Mouse (Mus musculus) spleen, adult 2 months (tissue): Measurements from ENCODE around the gene Arsk.

Source experiments
- CTCF ChIP-seq: fragments of 200-500 bp; IDR thresholded peaks from 2 replicates; pipeline ENCODE4 v1.5.1; 2011; ENCODE audit warnings: mild to moderate bottlenecking, inconsistent platforms; ENCODE audit not compliant: insufficient read depth, insufficient read length, insufficient replicate concordance; ENCODE audit errors: extremely low read depth
- POLR2A ChIP-seq: fragments of 200-500 bp; IDR thresholded peaks from 2 replicates; pipeline ENCODE4 v1.6.1; 2011; ENCODE audit warnings: low read depth, low read length, inconsistent platforms

DNA sequence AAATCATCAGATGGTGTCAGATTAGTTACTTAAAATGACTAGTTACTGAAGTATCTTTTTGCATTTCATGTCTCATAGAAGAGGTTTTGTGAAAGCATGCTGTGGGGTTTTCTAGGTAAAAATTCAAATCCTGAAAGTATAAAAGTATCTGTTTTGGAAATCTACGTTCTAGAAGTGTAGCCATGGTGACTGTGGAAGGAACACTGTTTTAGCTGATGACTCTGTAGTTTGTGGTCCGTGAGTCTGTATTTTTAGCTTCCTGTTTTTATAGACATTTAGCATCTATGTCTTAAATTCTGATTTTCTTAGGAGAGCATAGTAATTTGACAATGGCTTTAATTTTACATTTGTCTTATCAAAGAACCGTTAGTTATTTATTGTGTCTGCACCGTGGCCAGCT is 30.3 kb upstream of the Arsk start:
- TF ChIP-seq CTCF (no peak), POLR2A (no peak)
